Mouse (Mus musculus) MEL (cell line): ENCODE results near the gene Hpcal4.

Source experiments
- CHD2 ChIP-seq: IDR thresholded peaks from 2 replicates; pipeline ENCODE4 v1.6.1; 2011; ENCODE audit warnings: low read length, improper control_type of control experiment
- CTCF ChIP-seq, 3 experiments: IDR thresholded peaks in 2 of 3; conservative IDR thresholded peaks in 1 of 3; 2 replicates each; pipeline ENCODE4 v1.5.1; 2011 to 2012; ENCODE audit warnings: low read length in 3 of 3, low read depth in 2 of 3, mild to moderate bottlenecking in 2 of 3, improper control_type of control experiment in 1 of 3, inconsistent platforms in 1 of 3, mixed read lengths in 1 of 3, moderate library complexity in 1 of 3; ENCODE audit not compliant: control insufficient read depth in 1 of 3, insufficient read depth in 1 of 3, poor library complexity in 1 of 3, severe bottlenecking in 1 of 3
- MAZ ChIP-seq: IDR thresholded peaks from 2 replicates; pipeline ENCODE4 v1.6.1; 2012; ENCODE audit warnings: low read depth, mild to moderate bottlenecking, inconsistent platforms, low read length, improper control_type of control experiment
- NRF1 ChIP-seq: IDR thresholded peaks from 2 replicates; pipeline ENCODE4 v1.6.1; 2014; ENCODE audit warnings: low read depth, mild to moderate bottlenecking, inconsistent platforms, low read length, improper control_type of control experiment, moderate library complexity; ENCODE audit not compliant: poor library complexity, insufficient read depth, severe bottlenecking
- POLR2A ChIP-seq, 2 experiments: IDR thresholded peaks; 2 replicates each; pipeline ENCODE4 v1.6.1; 2011 to 2012; ENCODE audit warnings: low read length in 2 of 2, mild to moderate bottlenecking in 2 of 2, control low read depth in 1 of 2, improper control_type of control experiment in 1 of 2, low read depth in 1 of 2, moderate library complexity in 1 of 2; ENCODE audit not compliant: control insufficient read depth in 1 of 2, insufficient read depth in 1 of 2, poor library complexity in 1 of 2
- ZC3H11A ChIP-seq: IDR thresholded peaks from 2 replicates; pipeline ENCODE4 v1.6.1; 2012; ENCODE audit warnings: low read depth, mild to moderate bottlenecking, inconsistent platforms, low read length, improper control_type of control experiment
- ZMIZ1 ChIP-seq: IDR thresholded peaks from 2 replicates; pipeline ENCODE4 v1.6.1; 2012; ENCODE audit warnings: low read depth, mild to moderate bottlenecking, inconsistent platforms, low read length, improper control_type of control experiment, moderate library complexity

- TF ChIP-seq CTCF (IDR thresholded peaks at IDR 0.05 in 2 of 3, conservative IDR thresholded peaks at IDR 0.05 in 1 of 3; ENCODE audit: control insufficient read depth in 1 of 3, insufficient read depth in 1 of 3, low read depth in 2 of 3, low read length in 3 of 3, poor library complexity in 1 of 3, severe bottlenecking in 1 of 3) (no peak), ZMIZ1 (no peak), MAZ (no peak), NRF1 (no peak), ZC3H11A (no peak), CHD2 (no peak), POLR2A (IDR thresholded peaks at IDR 0.05; ENCODE audit: control insufficient read depth in 1 of 2, insufficient read depth in 1 of 2, low read depth in 1 of 2, low read length in 2 of 2, poor library complexity in 1 of 2) (no peak)
Observed at GRCm38 (mm10) chr4:123232841-123233240, 49.8 kb downstream of the Hpcal4 start.
